7 mouse cellular contexts compared by ENCODE assay signal in genomic region chr2:29965250-29965843, GRCm38 (mm10). TPM values are rescaled to one million over a fixed set of nuclear protein-coding genes. Genes with fewer than 3 reads are reported as not detected.
DNase-seq lines count a peak whose midpoint lies in the region; ATAC-seq lines count a peak whose summit lies in the region.

Gene Sptan1 (plus strand): TSS chr2:29965560.

- ATAC-seq in intestine, embryonic 16.5 days, result peak; percentile 99
- ATAC-seq in midbrain, embryonic 11.5 days (ENCODE audit: low FRiP score), result peak; percentile 99

- DNase-seq in adrenal gland, adult 2 months, result peak; percentile 99
- DNase-seq in embryo, embryonic 11.5 days (ENCODE audit: low read depth, low spot score), result peak; percentile 92
- peak; percentile 95 to 98 for DNase-seq in gastrocnemius, postnatal 4 days (ENCODE audit: low spot score in 2 of 2)
- DNase-seq in left cerebral cortex, postnatal 36 days (ENCODE audit: low spot score in 2 of 2), result peak; percentile 96
- DNase-seq in midbrain, embryonic 11.5 days (ENCODE audit: low spot score, missing footprints), result peak; percentile 100
- peak; percentile 97 for DNase-seq in skeletal muscle tissue, adult 2 months (ENCODE audit: low read depth, low spot score)

- WGBS in intestine, embryonic 16.5 days, result under 1% methylated on average over 62 of the region's 82 CpGs
- WGBS in midbrain, embryonic 11.5 days, result under 1% methylated on average over 64 of the region's 82 CpGs

- H3K9me3 ChIP-seq in intestine, embryonic 16.5 days (ENCODE audit: control insufficient read depth, low read length), result no peaks in the 10 kb centered on the region
- no peaks in the 10 kb centered on the region for H3K9me3 ChIP-seq in midbrain, embryonic 11.5 days (ENCODE audit: control insufficient read depth, low read length)

- intact Hi-C loops in left cerebral cortex, postnatal 36 days (cut with DNase I), result loop anchor here (5.0 kb wide), 1 partner anchor 138 kb away; no protein-coding TSS in a partner anchor

- H3K27me3 ChIP-seq in intestine, embryonic 16.5 days (replicated peaks; ENCODE audit: control insufficient read depth, insufficient read depth, low read length), result no peaks in the 10 kb centered on the region
- no peaks in the 10 kb centered on the region for H3K27me3 ChIP-seq in midbrain, embryonic 11.5 days (ENCODE audit: control insufficient read depth, insufficient read depth, low read length)

- peak within 1 kb of the TSS; percentile 95 for H3K4me3 ChIP-seq in intestine, embryonic 16.5 days (ENCODE audit: low read length)
- H3K4me3 ChIP-seq in midbrain, embryonic 11.5 days (ENCODE audit: low read depth, low read length), result peak within 1 kb of the TSS; percentile 92

- H3K36me3 ChIP-seq in intestine, embryonic 16.5 days (ENCODE audit: control insufficient read depth, insufficient read depth, low read length), result no peaks in the 10 kb centered on the region
- no peaks in the 10 kb centered on the region for H3K36me3 ChIP-seq in midbrain, embryonic 11.5 days (ENCODE audit: control insufficient read depth, insufficient read depth, low read length)

- H3K4me1 ChIP-seq in intestine, embryonic 16.5 days (ENCODE audit: control insufficient read depth, insufficient read depth, low read length), result peaks cover 29% of the 10 kb centered on the region
- peaks cover 11% of the 10 kb centered on the region for H3K4me1 ChIP-seq in midbrain, embryonic 11.5 days (ENCODE audit: control insufficient read depth, insufficient read depth, low read length)

- peak within 1 kb of the TSS; percentile 61 for H3K4me2 ChIP-seq in intestine, embryonic 16.5 days (ENCODE audit: low read depth, low read length)
- H3K4me2 ChIP-seq in midbrain, embryonic 11.5 days, result peak within 1 kb of the TSS; percentile 40

- peak within 1 kb of the TSS; percentile 97 for H3K9ac ChIP-seq in intestine, embryonic 16.5 days (ENCODE audit: low read depth, low read length)
- peak within 1 kb of the TSS; percentile 91 for H3K9ac ChIP-seq in midbrain, embryonic 11.5 days (ENCODE audit: low read length)

- peak within 1 kb of the TSS; percentile 92 for H3K27ac ChIP-seq in intestine, embryonic 16.5 days (ENCODE audit: low read length)
- peak within 1 kb of the TSS; percentile 68 for H3K27ac ChIP-seq in midbrain, embryonic 11.5 days (ENCODE audit: low read depth, low read length)

RNA-seq across cellular contexts. Expression of gene Sptan1, which starts in this region (rescaled TPM):
- 100 to 1,000 TPM; 192 to 206 TPM for total RNA-seq in adrenal gland, adult 2 months (2021)
- 70.2 and 77.0 TPM in 2 replicates for polyA plus RNA-seq in adrenal gland, adult 2 months (2012; rRNA removed)
- 100 to 1,000 TPM; 217 to 218 TPM for total RNA-seq in gastrocnemius, postnatal 4 days (2021)
- 66.0 and 76.0 TPM in 2 replicates for polyA plus RNA-seq in intestine, embryonic 16.5 days (2015; fragmentation: Nextera tagmentation; extraction: Ambion mirVana)
- total RNA-seq in left cerebral cortex, postnatal 36 days (2021), result 100 to 1,000 TPM; 880 to 891 TPM
- polyA plus RNA-seq in midbrain, embryonic 11.5 days (2014; fragmentation: Nextera tagmentation; extraction: Ambion mirVana), result 136 and 144 TPM in 2 replicates

Comparison
In these comparisons a context has a peak if more than half of its experiments do, and no peak if none do; other contexts are left out.
1. Peak in every context shown above with its lines: DNase-seq, ATAC-seq, H3K4me3 ChIP-seq and H3K27ac ChIP-seq.
2. RNA of gene Sptan1 (total RNA-seq): 880 to 891 TPM in left cerebral cortex, postnatal 36 days; 217 to 218 TPM in gastrocnemius, postnatal 4 days and 192 to 206 TPM in adrenal gland, adult 2 months; every median in the first group is over 4 times any median in the second.